Mouse (Mus musculus) heart, postnatal 0 days (tissue): ENCODE measurements around the gene Immp2l.

Experiments used
- CTCF ChIP-seq: IDR thresholded peaks from 2 replicates; pipeline ENCODE4 v1.5.1; 2016; ENCODE audit warnings: antibody characterized with exemption, control low read depth, low read depth
- EP300 ChIP-seq: IDR thresholded peaks from 2 replicates; pipeline ENCODE4 v1.6.1; 2016; ENCODE audit warnings: antibody characterized with exemption, low read depth

- TF ChIP-seq CTCF (no peak), EP300 (no peak)
These were observed 570.1 kb downstream of the Immp2l start for GRCm38 (mm10) chr12:41594037-41594436.
